ENCODE assay signal across 8 mouse cellular contexts in genomic region chr10:66919953-66920760, GRCm38 (mm10).
DNase-seq lines count a peak whose midpoint lies in the region; ATAC-seq and TF ChIP-seq lines count a peak whose summit lies in the region.

No protein-coding gene starts in this region.

- peak overlapping the region; percentile 50 for H3K9ac ChIP-seq in forebrain, embryonic 11.5 days (ENCODE audit: low read length)
- H3K9ac ChIP-seq in heart, embryonic 14.5 days (ENCODE audit: low read length) = peak overlapping the region; percentile 64
- 0 out of 2 replicates have a peak overlapping the region, but pooled peaks have one; percentile 0 for H3K9ac ChIP-seq in kidney, postnatal 0 days (ENCODE audit: low read depth, low read length)
- no peak overlapping the region for H3K9ac ChIP-seq in liver, embryonic 11.5 days (ENCODE audit: low read depth, low read length)

- no peaks in the 10 kb centered on the region for H3K27me3 ChIP-seq in forebrain, embryonic 11.5 days (ENCODE audit: control insufficient read depth, insufficient read depth, low read length)
- H3K27me3 ChIP-seq in heart, embryonic 14.5 days (ENCODE audit: control insufficient read depth, insufficient read depth, low read length) = no peaks in the 10 kb centered on the region
- no peaks in the 10 kb centered on the region for H3K27me3 ChIP-seq in kidney, postnatal 0 days (ENCODE audit: insufficient read depth, low read length)
- peaks cover 5% of the 10 kb centered on the region; the same call in 1 of the 2 replicates for H3K27me3 ChIP-seq in liver, embryonic 11.5 days (replicated peaks; ENCODE audit: control insufficient read depth, insufficient read depth, low read length)
- H3K27me3 ChIP-seq in myocyte (ENCODE audit: control insufficient read depth, insufficient read depth, insufficient read length) = no peaks in the 10 kb centered on the region

- peak; percentile 22; the same call in 1 of the 2 replicates for TF ChIP-seq CTCF in kidney, postnatal 0 days (IDR thresholded peaks at IDR 0.05; ENCODE audit: low read depth)

- H3K27ac ChIP-seq in forebrain, embryonic 11.5 days (ENCODE audit: low read depth, low read length) = peak overlapping the region; percentile 90
- H3K27ac ChIP-seq in heart, embryonic 14.5 days (replicated peaks in 1 of 2; ENCODE audit: control insufficient read depth in 1 of 2, insufficient read depth in 1 of 2, low read depth in 2 of 2, low read length in 2 of 2) = peak overlapping the region; percentile 97 to 98
- peak overlapping the region; percentile 91 for H3K27ac ChIP-seq in kidney, postnatal 0 days
- H3K27ac ChIP-seq in liver, embryonic 11.5 days (ENCODE audit: low read depth, low read length) = no peak overlapping the region

- TF ChIP-seq POLR2A in myocyte (IDR thresholded peaks at IDR 0.05; ENCODE audit: insufficient read length, low read depth) = no peak

- H3K4me1 ChIP-seq in forebrain, embryonic 11.5 days (replicated peaks; ENCODE audit: control insufficient read depth, insufficient read depth, low read length) = peaks cover 12% of the 10 kb centered on the region
- peaks cover 28 to 38% of the 10 kb centered on the region in 2 experiments for H3K4me1 ChIP-seq in heart, embryonic 14.5 days (ENCODE audit: control insufficient read depth in 2 of 2, insufficient read depth in 2 of 2, low read length in 2 of 2)
- 0 out of 2 replicates have a peak, but pooled peaks cover 5% of the 10 kb centered on the region for H3K4me1 ChIP-seq in kidney, postnatal 0 days (replicated peaks; ENCODE audit: insufficient read depth, low read length)
- H3K4me1 ChIP-seq in liver, embryonic 11.5 days (replicated peaks; ENCODE audit: control insufficient read depth, insufficient read depth, low read length) = peaks cover 7% of the 10 kb centered on the region

- H3K4me3 ChIP-seq in forebrain, embryonic 11.5 days (ENCODE audit: low read depth, low read length) = peak overlapping the region; percentile 15; the same call in 1 of the 2 replicates
- H3K4me3 ChIP-seq in heart, embryonic 14.5 days (ENCODE audit: control insufficient read depth in 1 of 2, insufficient read depth in 1 of 2, low read depth in 1 of 2, low read length in 2 of 2) = peak overlapping the region; percentile 25 to 37
- 0 out of 2 replicates have a peak overlapping the region, but pooled peaks have one; percentile 13 for H3K4me3 ChIP-seq in kidney, postnatal 0 days (replicated peaks; ENCODE audit: low read depth, low read length)
- H3K4me3 ChIP-seq in liver, embryonic 11.5 days (ENCODE audit: low read depth, low read length) = no peak overlapping the region; the same call in 1 of the 2 replicates
- H3K4me3 ChIP-seq in myocyte = peak overlapping the region; percentile 22

- peak; percentile 56 for DNase-seq in CD4-positive, CD25-positive, alpha-beta regulatory T cell, adult 2 months (ENCODE audit: low read depth, low spot score)
- DNase-seq in brain, adult 2 months (ENCODE audit: low read depth, low spot score) = peak; percentile 92
- peak; percentile 92 for DNase-seq in forebrain, embryonic 11.5 days (ENCODE audit: low spot score)
- DNase-seq in kidney, postnatal 0 days (ENCODE audit: low spot score) = peak; percentile 91
- DNase-seq in liver, embryonic 11.5 days (ENCODE audit: low spot score) = no peak
- DNase-seq in testis, postnatal 10 days (ENCODE audit: low spot score) = peak; percentile 88

- H3K79me2 ChIP-seq in myocyte (ENCODE audit: control insufficient read depth, insufficient read depth) = no peaks in the 10 kb centered on the region

- H3K4me2 ChIP-seq in forebrain, embryonic 11.5 days (ENCODE audit: low read depth, low read length, severe bottlenecking) = peak overlapping the region; percentile 43
- peak overlapping the region; percentile 65 for H3K4me2 ChIP-seq in heart, embryonic 14.5 days (ENCODE audit: low read length)
- peak overlapping the region; percentile 44 for H3K4me2 ChIP-seq in kidney, postnatal 0 days (ENCODE audit: low read length)
- peak overlapping the region; percentile 45 for H3K4me2 ChIP-seq in liver, embryonic 11.5 days
- peak overlapping the region; percentile 97 for H3K4me2 ChIP-seq in myocyte (ENCODE audit: low read depth)

- WGBS in forebrain, embryonic 11.5 days = under 1% methylated on average over 14 of the region's 14 CpGs
- 1% methylated on average over 14 of the region's 14 CpGs for WGBS in heart, embryonic 14.5 days
- 0% methylated on average over 14 of the region's 14 CpGs for WGBS in kidney, postnatal 0 days
- WGBS in liver, embryonic 11.5 days = 2% methylated on average over 14 of the region's 14 CpGs

- H3K36me3 ChIP-seq in forebrain, embryonic 11.5 days (ENCODE audit: control insufficient read depth, insufficient read depth, low read length) = no peaks in the 10 kb centered on the region
- no peaks in the 10 kb centered on the region for H3K36me3 ChIP-seq in heart, embryonic 14.5 days (ENCODE audit: control insufficient read depth, insufficient read depth, low read length)
- H3K36me3 ChIP-seq in kidney, postnatal 0 days (ENCODE audit: insufficient read depth, low read length) = no peaks in the 10 kb centered on the region
- no peaks in the 10 kb centered on the region for H3K36me3 ChIP-seq in liver, embryonic 11.5 days (ENCODE audit: control insufficient read depth, insufficient read depth, low read length)
- no peaks in the 10 kb centered on the region for H3K36me3 ChIP-seq in myocyte (ENCODE audit: control insufficient read depth, insufficient read depth)

- H3ac ChIP-seq in myocyte (ENCODE audit: control insufficient read depth, insufficient read length) = no peak overlapping the region

- H3K9me3 ChIP-seq in forebrain, embryonic 11.5 days (ENCODE audit: control insufficient read depth, low read length) = no peaks in the 10 kb centered on the region
- H3K9me3 ChIP-seq in heart, embryonic 14.5 days (ENCODE audit: control insufficient read depth, low read length) = peaks cover 3% of the 10 kb centered on the region; the same call in 1 of the 2 replicates
- no peaks in the 10 kb centered on the region for H3K9me3 ChIP-seq in kidney, postnatal 0 days (replicated peaks; ENCODE audit: low read length)
- H3K9me3 ChIP-seq in liver, embryonic 11.5 days (ENCODE audit: control insufficient read depth, low read length) = no peaks in the 10 kb centered on the region

- ATAC-seq in forebrain, embryonic 11.5 days (replicated peaks; ENCODE audit: low FRiP score) = peak; percentile 86
- ATAC-seq in heart, embryonic 14.5 days (ENCODE audit: insufficient number of reproducible peaks, insufficient read depth, low FRiP score, low read depth) = 0 out of 2 replicates have a peak, but pooled peaks have one; percentile 28
- ATAC-seq in kidney, postnatal 0 days (replicated peaks; ENCODE audit: low FRiP score, low read depth) = peak; percentile 55
- ATAC-seq in liver, embryonic 11.5 days (replicated peaks; ENCODE audit: low FRiP score) = 0 out of 2 replicates have a peak, but pooled peaks have one; percentile 45

TF ChIP-seq in myocyte, 11 proteins besides CTCF, POLR2A, EP300 and RAD21:
- no peak for TF ChIP-seq CEBPB (IDR thresholded peaks at IDR 0.05; ENCODE audit: insufficient read depth, poor library complexity, severe bottlenecking)
- TF ChIP-seq TCF3 (IDR thresholded peaks at IDR 0.05; ENCODE audit: insufficient read length, low read depth) = no peak
- TF ChIP-seq REST (IDR thresholded peaks at IDR 0.05; ENCODE audit: insufficient read depth, insufficient read length) = no peak
- no peak for TF ChIP-seq E2F4 (IDR thresholded peaks at IDR 0.05; ENCODE audit: insufficient read depth)
- no peak for TF ChIP-seq MYOG (IDR thresholded peaks at IDR 0.05; ENCODE audit: control insufficient read depth in 1 of 3, insufficient read depth in 1 of 3, insufficient read length in 2 of 3, low read depth in 2 of 3)

Comparison
In these comparisons a context has a peak if more than half of its experiments do, and no peak if none do; other contexts are left out.
1. ATAC-seq: peak in every context shown above with its lines; median percentile 86 in forebrain, embryonic 11.5 days; 55 in kidney, postnatal 0 days; 45 in liver, embryonic 11.5 days; 28 in heart, embryonic 14.5 days.
2. H3K4me2 ChIP-seq: peak in every context shown above with its lines; median percentile 97 in myocyte; 65 in heart, embryonic 14.5 days; 45 in liver, embryonic 11.5 days; 44 in kidney, postnatal 0 days; 43 in forebrain, embryonic 11.5 days.